Mouse (Mus musculus) heart, embryonic 11.5 days (tissue): ENCODE data around the gene Kif27. TPM values are rescaled to one million over a fixed set of nuclear protein-coding genes. Genes with fewer than 3 reads are reported as not detected.

ENCODE experiments used
- ATAC-seq: fragments of 200-750 bp; cut with Nextera tagmentation; replicated peaks from 2 replicates; pipeline ENCODE4 v1.8.0; 2017; ENCODE audit warnings: moderate library complexity; ENCODE audit not compliant: insufficient number of reproducible peaks, low FRiP score, low TSS enrichment
- H3K27ac ChIP-seq: fragments of 300-500 bp; sonication (generic); 2 replicates; pipeline ENCODE4 v1.5.1; 2014; ENCODE audit warnings: mild to moderate bottlenecking, low read depth, low read length
- H3K27me3 ChIP-seq: fragments of 300-500 bp; sonication (generic); 2 replicates; pipeline ENCODE4 v1.6.1; 2014; ENCODE audit warnings: mild to moderate bottlenecking, low read length, mixed read lengths; ENCODE audit not compliant: control insufficient read depth, insufficient read depth
- H3K36me3 ChIP-seq: fragments of 300-500 bp; sonication (generic); 2 replicates; pipeline ENCODE4 v1.6.1; 2014; ENCODE audit warnings: mild to moderate bottlenecking, low read length, moderate library complexity, mixed read lengths; ENCODE audit not compliant: control insufficient read depth, insufficient read depth
- H3K4me1 ChIP-seq: fragments of 300-500 bp; sonication (generic); 2 replicates; pipeline ENCODE4 v1.6.1; 2014; ENCODE audit warnings: low read length; ENCODE audit not compliant: control insufficient read depth, insufficient read depth
- H3K4me2 ChIP-seq: fragments of 300-500 bp; sonication (generic); 2 replicates; pipeline ENCODE4 v1.6.1; 2014; ENCODE audit warnings: mild to moderate bottlenecking, moderate library complexity
- H3K4me3 ChIP-seq: fragments of 300-500 bp; sonication (generic); 2 replicates; pipeline ENCODE4 v1.5.1; 2014; ENCODE audit warnings: low read depth, low read length
- H3K9ac ChIP-seq: fragments of 300-500 bp; sonication (generic); 2 replicates; pipeline ENCODE4 v1.6.1; 2014; ENCODE audit warnings: mild to moderate bottlenecking, low read depth, low read length, moderate library complexity
- H3K9me3 ChIP-seq: fragments of 300-500 bp; sonication (generic); replicated peaks from 2 replicates; pipeline ENCODE4 v1.6.1; 2016; ENCODE audit warnings: low read length; ENCODE audit not compliant: control insufficient read depth
- WGBS: fragments of 180-500 bp; shearing (Covaris S2); extraction: QIAGEN DNeasy Blood & Tissue Kit; methylation state at CpG from one replicate; pipeline ENCODE4 v1.1.7; 2014; ENCODE audit not compliant: insufficient replicate concordance; 5-methylcytosine and 5-hydroxymethylcytosine counted together
- microRNA counts: library from miRNA; unstranded; fragments of <30 nt; microRNA quantifications from one replicate; lab custom pipeline; 2015
- microRNA-seq: library from miRNA; unstranded; fragments of <30 nt; microRNA quantifications from one replicate; pipeline ENCODE4, GENCODE M21; 2016; ENCODE audit warnings: borderline number of aligned reads
- polyA plus RNA-seq: library from polyadenylated mRNA; unstranded; fragments of >200 nt; fragmentation: Nextera tagmentation; extraction: Ambion mirVana; gene quantifications from 2 replicates; pipeline ENCODE4 v1.2.1, GENCODE M21; 2014

Gene Kif27
- polyA plus RNA-seq, 1 experiment from 2014 or later = 0.66 TPM

- no peak overlapping the region for H3K9ac ChIP-seq
- no peaks in the 10 kb centered on the region for H3K4me1 ChIP-seq
- no peak overlapping the region for H3K4me3 ChIP-seq
- H3K4me2 ChIP-seq = no peak overlapping the region
- 76% methylated on average over 4 of the region's 4 CpGs for WGBS
- no peaks in the 10 kb centered on the region for H3K27me3 ChIP-seq
- 0 out of 2 replicates have a peak, but pooled peaks cover 3% of the 10 kb centered on the region for H3K36me3 ChIP-seq
- no peaks in the 10 kb centered on the region for H3K9me3 ChIP-seq
- no peak for ATAC-seq
- H3K27ac ChIP-seq = peak overlapping the region; percentile 1; the same call in 1 of the 2 replicates
Observed at GRCm38 (mm10) chr13:58261674-58262073, 97.2 kb downstream of the Kif27 start.

GRCm38 (mm10) chr13:58253268-58253667, 105.7 kb downstream of the Kif27 start:
- H3K9ac ChIP-seq = no peak overlapping the region
- H3K4me2 ChIP-seq = no peak overlapping the region
- H3K4me1 ChIP-seq = no peaks in the 10 kb centered on the region
- H3K27me3 ChIP-seq = no peaks in the 10 kb centered on the region
- H3K27ac ChIP-seq = no peak overlapping the region
- peaks cover 12% of the 10 kb centered on the region for H3K36me3 ChIP-seq
- H3K4me3 ChIP-seq = no peak overlapping the region
- no peaks in the 10 kb centered on the region for H3K9me3 ChIP-seq
- no peak for ATAC-seq
- WGBS = 91% methylated on average over 1 of the region's 1 CpGs

DNA sequence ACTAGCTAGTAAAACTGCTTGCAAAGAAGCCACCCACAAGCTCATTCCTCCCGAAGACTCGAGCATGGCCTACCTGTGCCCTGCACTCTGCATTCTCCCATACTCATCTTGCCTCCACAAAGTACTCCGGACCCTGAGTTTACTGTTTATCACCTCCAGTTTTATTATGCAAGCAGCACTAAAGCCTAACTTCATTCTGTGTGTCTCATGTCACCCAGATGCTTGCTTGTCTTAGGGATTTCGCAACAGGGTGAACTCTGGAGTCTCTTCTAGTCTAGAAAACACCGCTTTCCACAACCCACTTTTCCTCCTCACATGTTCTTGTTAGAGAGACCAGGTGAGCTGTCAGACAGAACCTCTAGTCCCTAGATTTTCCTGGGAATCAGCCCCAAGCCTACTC, 110.0 kb downstream of the Kif27 start:
- H3K27me3 ChIP-seq = no peaks in the 10 kb centered on the region

More for the DNA sequence above, 110.0 kb downstream of the Kif27 start:
- Histone ChIP-seq H3K4me2 (no peak overlapping the region), H3K36me3 (peaks cover 9% of the 10 kb centered on the region), H3K27ac (no peak overlapping the region), H3K9ac (no peak overlapping the region), H3K4me1 (no peaks in the 10 kb centered on the region), H3K4me3 (no peak overlapping the region), H3K9me3 (no peaks in the 10 kb centered on the region)
- 80% methylated on average over 5 of the region's 5 CpGs for WGBS
- no peak for ATAC-seq

MicroRNA genes within 50 kb of the gene (microRNA counts, 519-probe panel; counts per million panel counts)
- 32.2 counts per million for microRNA mmu-miR-7a (lab: Ali Mortazavi, UCI)

Small RNA genes lying within 50 kb of the gene (microRNA-seq; reads per million reads assigned to microRNA genes)
- gene Mir6369 = not detected
- 63.2 reads per million, percentile 60 among the genes with 10 or more reads in this experiment for gene Mir7-1

Other genes starting within 250 kb of the Kif27 start
- 3.6 and 4.3 TPM in 2 replicates for gene Klhl3, start 245.5 kb downstream of the Kif27 start, polyA plus RNA-seq
- gene Hnrnpa0, start 230.6 kb downstream of the Kif27 start, polyA plus RNA-seq = 18.2 and 21.7 TPM in 2 replicates
- gene Idnk, start 201.5 kb downstream of the Kif27 start, polyA plus RNA-seq = 30.7 and 32.5 TPM in 2 replicates
- gene Ubqln1, start 143.5 kb downstream of the Kif27 start, polyA plus RNA-seq = 71.6 and 91.5 TPM in 2 replicates
- 22.7 TPM in 2 replicates for gene Gkap1, start 83.4 kb downstream of the Kif27 start, polyA plus RNA-seq
- 31.4 and 34.5 TPM in 2 replicates for gene 2210016F16Rik, start 26.1 kb upstream of the Kif27 start, polyA plus RNA-seq
- gene Rmi1, start 43.1 kb upstream of the Kif27 start, polyA plus RNA-seq = 22.7 and 24.1 TPM in 2 replicates
- 1,114 and 1,293 TPM in 2 replicates for gene Hnrnpk, start 44.2 kb upstream of the Kif27 start, polyA plus RNA-seq